Mouse (Mus musculus) limb, embryonic 12.5 days (tissue): ENCODE data around the gene Olfr711. TPM values are rescaled to one million over a fixed set of nuclear protein-coding genes. Genes with fewer than 3 reads are reported as not detected.
"Not testable (repeated sequence)": the region's sequence is repeated elsewhere in the genome, so short reads cannot be mapped to it uniquely, and the experiment has no call there.

Source experiments
- ATAC-seq: fragments of 200-750 bp; cut with Nextera tagmentation; 2 replicates; pipeline ENCODE4 v1.8.0; 2017; ENCODE audit warnings: low read depth, moderate TSS enrichment; ENCODE audit not compliant: insufficient number of reproducible peaks, insufficient read depth, low FRiP score, low TSS enrichment
- H3K27ac ChIP-seq: fragments of 300-500 bp; sonication (generic); 2 replicates; pipeline ENCODE4 v1.5.1; 2016; ENCODE audit warnings: mild to moderate bottlenecking, moderate library complexity
- H3K27me3 ChIP-seq: fragments of 300-500 bp; sonication (generic); 2 replicates; pipeline ENCODE4 v1.6.1; 2016; ENCODE audit warnings: mild to moderate bottlenecking, moderate library complexity
- H3K36me3 ChIP-seq: fragments of 300-500 bp; sonication (generic); 2 replicates; pipeline ENCODE4 v1.6.1; 2016; ENCODE audit warnings: mild to moderate bottlenecking, moderate library complexity
- H3K4me1 ChIP-seq: fragments of 300-500 bp; sonication (generic); replicated peaks from 2 replicates; pipeline ENCODE4 v1.6.1; 2016
- H3K4me2 ChIP-seq: fragments of 300-500 bp; sonication (generic); 2 replicates; pipeline ENCODE4 v1.6.1; 2016; ENCODE audit warnings: mild to moderate bottlenecking, moderate library complexity
- H3K4me3 ChIP-seq: fragments of 300-500 bp; sonication (generic); replicated peaks from 2 replicates; pipeline ENCODE4 v1.5.1; 2016; ENCODE audit warnings: mild to moderate bottlenecking
- H3K9ac ChIP-seq: fragments of 300-500 bp; sonication (generic); replicated peaks from 2 replicates; pipeline ENCODE4 v1.6.1; 2016; ENCODE audit warnings: mild to moderate bottlenecking, moderate library complexity
- H3K9me3 ChIP-seq: fragments of 300-500 bp; sonication (generic); 2 replicates; pipeline ENCODE4 v1.6.1; 2016; ENCODE audit warnings: mild to moderate bottlenecking, moderate library complexity
- WGBS: fragments of 180-500 bp; shearing (Covaris S2); methylation state at CpG from one replicate; pipeline ENCODE4 v1.1.7; 2016; 5-methylcytosine and 5-hydroxymethylcytosine counted together
- polyA plus RNA-seq: library from polyadenylated mRNA; unstranded; fragments of >200 nt; fragmentation: Nextera tagmentation; extraction: Ambion mirVana; gene quantifications from 2 replicates; pipeline ENCODE4 v1.2.1, GENCODE M21; 2016

The Olfr711 gene
- polyA plus RNA-seq, result not detected in 2 replicates

DNA sequence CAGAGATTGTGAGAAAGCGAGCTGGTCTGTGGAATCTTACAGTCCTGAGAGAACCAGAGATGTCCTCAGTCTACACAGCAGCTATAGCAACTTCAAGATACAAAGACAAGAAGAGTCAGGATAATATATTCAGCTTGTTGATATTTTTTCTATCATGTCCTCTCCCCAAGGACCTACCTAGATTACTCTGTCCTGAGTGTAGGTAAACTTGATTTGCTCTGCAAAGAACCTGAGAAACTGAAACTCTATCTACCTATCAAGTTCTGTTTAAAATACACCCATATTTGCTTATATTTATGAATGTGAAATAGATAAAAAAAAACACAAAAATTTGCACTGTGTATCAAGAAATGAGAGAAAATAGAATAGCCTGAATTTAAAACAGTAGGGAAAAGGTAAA, at the start of gene Olfr711:
Gene Olfr711, minus strand, starts transcription at position 101 of the 400 bp plus-strand sequence.
- Histone ChIP-seq H3K4me1 (no peaks in the 10 kb centered on the region), H3K36me3 (no peaks in the 10 kb centered on the region), H3K4me2 (no peak within 1 kb of the TSS), H3K27me3 (no peaks in the 10 kb centered on the region), H3K9ac (no peak within 1 kb of the TSS), H3K27ac (no peak within 1 kb of the TSS), H3K9me3 (no peaks in the 10 kb centered on the region), H3K4me3 (no peak within 1 kb of the TSS)
- 55% methylated on average over 1 of the region's 1 CpGs for WGBS
- ATAC-seq, result no peak

DNA sequence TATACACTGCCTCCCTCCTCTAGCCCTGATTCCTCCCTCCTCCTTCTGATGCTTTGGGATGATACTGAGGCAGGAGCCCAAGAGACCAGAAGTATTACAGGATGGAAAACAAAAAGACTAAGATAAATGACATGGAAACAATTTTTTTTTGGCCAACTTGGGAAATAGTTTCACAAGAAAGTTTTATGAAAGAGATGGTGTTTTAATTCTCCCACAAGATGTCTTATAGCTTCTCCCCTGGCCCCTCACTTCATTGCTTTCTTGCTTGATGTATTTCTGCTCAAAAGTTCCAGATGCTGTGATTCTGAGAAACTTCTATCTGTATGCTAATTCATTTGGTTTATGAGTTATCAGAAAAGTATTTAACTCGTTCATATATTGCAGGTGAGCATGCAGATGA, 30.7 kb upstream of the Olfr711 start, which contains the start of gene Olfr2:
Gene Olfr2, minus strand, starts transcription at position 101 of the 400 bp plus-strand sequence.
- Histone ChIP-seq H3K27me3 (no peaks in the 10 kb centered on the region), H3K4me2 (no peak within 1 kb of the TSS), H3K4me1 (no peaks in the 10 kb centered on the region), H3K4me3 (no peak within 1 kb of the TSS), H3K36me3 (no peaks in the 10 kb centered on the region), H3K9me3 (no peaks in the 10 kb centered on the region), H3K27ac (no peak within 1 kb of the TSS), H3K9ac (no peak within 1 kb of the TSS)
- 55% methylated on average over 1 of the region's 1 CpGs for WGBS
- no peak for ATAC-seq

DNA sequence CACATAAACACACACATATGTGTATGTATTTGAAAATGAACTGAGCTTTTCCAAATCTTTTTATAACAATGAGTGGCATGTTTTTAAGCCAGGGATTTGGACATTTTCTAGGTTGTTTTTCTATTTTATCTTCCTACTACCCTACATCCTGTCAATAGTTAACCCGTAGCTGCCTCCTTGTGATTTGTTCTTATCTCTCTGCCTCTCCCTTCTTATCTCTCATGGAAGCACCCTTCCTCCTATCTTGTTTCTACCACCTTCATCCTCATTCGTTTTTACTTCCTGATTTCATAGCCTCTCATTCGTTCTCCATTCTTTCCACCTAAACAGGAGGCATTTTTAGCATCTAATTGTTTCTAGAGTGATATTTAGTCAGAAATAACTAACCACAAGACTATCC, 28.9 kb upstream of the Olfr711 start:
- H3K27ac ChIP-seq, result no peak overlapping the region
- no peak for ATAC-seq
- H3K4me3 ChIP-seq, result no peak overlapping the region
- no peaks in the 10 kb centered on the region for H3K9me3 ChIP-seq
- no peaks in the 10 kb centered on the region for H3K4me1 ChIP-seq
- no peak overlapping the region for H3K4me2 ChIP-seq
- H3K36me3 ChIP-seq, result no peaks in the 10 kb centered on the region
- no peak overlapping the region for H3K9ac ChIP-seq
- H3K27me3 ChIP-seq, result no peaks in the 10 kb centered on the region
- 72% methylated on average over 3 of the region's 3 CpGs for WGBS

DNA sequence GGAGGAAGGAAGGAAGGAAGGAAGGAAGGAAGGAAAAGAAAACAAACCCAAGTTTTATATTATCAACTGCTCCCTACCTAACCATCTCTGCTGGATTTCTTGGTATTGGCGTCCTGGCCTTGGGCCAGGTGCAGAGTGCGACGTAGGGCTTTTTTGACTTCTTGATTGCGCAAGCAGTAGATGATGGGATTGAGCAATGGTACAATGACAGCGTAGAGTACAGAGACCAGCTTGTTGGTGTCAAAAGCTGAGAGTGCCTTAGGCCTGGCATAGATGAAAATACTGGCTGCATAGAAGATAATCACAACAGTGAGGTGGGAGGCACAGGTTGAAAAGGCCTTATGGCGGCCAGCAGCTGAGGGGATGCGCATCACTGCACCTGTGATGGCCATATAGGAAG, 25.5 kb upstream of the Olfr711 start:
- no peaks in the 10 kb centered on the region for H3K36me3 ChIP-seq
- H3K27me3 ChIP-seq, result no peaks in the 10 kb centered on the region
- WGBS, result 85% methylated on average over 7 of the region's 7 CpGs
- H3K4me1 ChIP-seq, result no peaks in the 10 kb centered on the region
- H3K4me2 ChIP-seq, result no peak overlapping the region
- ATAC-seq, result no peak
- H3K27ac ChIP-seq, result no peak overlapping the region
- no peaks in the 10 kb centered on the region for H3K9me3 ChIP-seq
- H3K4me3 ChIP-seq, result no peak overlapping the region
- H3K9ac ChIP-seq, result no peak overlapping the region

DNA sequence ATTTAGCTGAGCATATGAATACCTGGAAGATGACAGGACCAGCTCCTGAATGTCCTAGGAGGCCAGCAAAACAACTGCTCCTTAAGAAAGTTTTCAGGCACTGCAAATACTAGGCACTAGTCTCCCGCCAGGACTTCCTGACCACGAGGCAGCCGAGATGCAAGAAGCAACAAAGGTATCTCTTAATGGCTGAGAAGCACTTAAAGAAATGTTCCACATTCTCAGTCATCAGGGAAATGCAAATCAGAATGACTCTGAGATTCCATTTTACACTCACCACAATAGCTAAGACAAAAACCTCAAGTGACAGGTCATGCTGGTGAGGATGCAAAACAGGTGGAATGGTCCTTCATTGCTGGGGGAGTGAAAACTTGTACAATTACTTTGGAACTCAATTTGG, 10.0 kb upstream of the Olfr711 start:
- Histone ChIP-seq H3K27ac (no peak overlapping the region), H3K9ac (no peak overlapping the region), H3K4me3 (no peak overlapping the region), H3K36me3 (no peaks in the 10 kb centered on the region), H3K9me3 (no peaks in the 10 kb centered on the region), H3K4me2 (no peak overlapping the region), H3K27me3 (no peaks in the 10 kb centered on the region), H3K4me1 (no peaks in the 10 kb centered on the region)
- WGBS, result 93% methylated on average over 3 of the region's 3 CpGs
- no peak for ATAC-seq

DNA sequence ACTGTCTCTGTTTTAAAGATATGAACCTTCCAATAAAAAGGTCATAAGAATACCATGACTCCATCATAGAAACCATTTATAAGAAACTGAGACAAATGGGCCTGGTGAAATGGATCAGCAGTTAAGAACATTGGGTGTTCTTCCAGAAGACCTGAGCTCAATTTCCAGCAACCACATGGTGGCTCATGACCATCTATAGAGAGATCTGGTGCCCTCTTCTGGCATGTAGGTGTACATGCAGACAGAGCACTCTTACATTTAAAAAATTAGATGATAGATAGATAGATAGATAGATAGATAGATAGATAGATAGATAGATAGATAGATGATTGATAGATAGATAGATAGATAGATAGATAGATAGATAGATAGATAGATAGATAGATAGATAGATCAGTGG, 7.8 kb downstream of the Olfr711 start:
- not testable (repeated sequence) for H3K36me3 ChIP-seq, H3K27ac ChIP-seq, ATAC-seq, H3K9ac ChIP-seq, H3K4me3 ChIP-seq, H3K9me3 ChIP-seq, H3K4me1 ChIP-seq, H3K27me3 ChIP-seq, H3K4me2 ChIP-seq

DNA sequence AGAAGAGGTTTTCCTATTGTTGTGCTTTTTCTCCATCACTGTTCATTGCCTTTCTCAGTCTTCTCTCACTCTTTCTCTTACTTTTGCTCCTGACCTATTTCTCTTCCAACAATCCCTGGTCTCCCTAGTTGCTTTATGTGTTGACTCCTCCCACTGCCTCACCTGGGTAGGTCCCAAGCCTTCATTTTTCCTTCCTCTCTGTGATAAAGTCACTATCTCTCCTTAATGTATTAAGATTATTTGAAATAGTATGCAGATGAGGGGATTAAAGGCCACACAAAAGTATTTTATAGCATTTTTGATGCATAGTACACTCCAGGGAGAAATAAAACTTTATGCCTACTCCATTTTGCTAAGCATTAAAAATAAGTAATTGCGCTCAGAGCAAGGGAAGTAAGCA, 11.4 kb downstream of the Olfr711 start, which contains the start of gene Olfr6:
Gene Olfr6, minus strand, starts transcription at position 101 of the 400 bp plus-strand sequence.
- no peak for ATAC-seq
- Histone ChIP-seq H3K27ac (no peak within 1 kb of the TSS), H3K27me3 (no peaks in the 10 kb centered on the region), H3K4me1 (no peaks in the 10 kb centered on the region), H3K4me2 (no peak within 1 kb of the TSS), H3K9me3 (no peaks in the 10 kb centered on the region), H3K9ac (no peak within 1 kb of the TSS), H3K4me3 (no peak within 1 kb of the TSS), H3K36me3 (no peaks in the 10 kb centered on the region)
- WGBS, result 93% methylated on average over 1 of the region's 1 CpGs

DNA sequence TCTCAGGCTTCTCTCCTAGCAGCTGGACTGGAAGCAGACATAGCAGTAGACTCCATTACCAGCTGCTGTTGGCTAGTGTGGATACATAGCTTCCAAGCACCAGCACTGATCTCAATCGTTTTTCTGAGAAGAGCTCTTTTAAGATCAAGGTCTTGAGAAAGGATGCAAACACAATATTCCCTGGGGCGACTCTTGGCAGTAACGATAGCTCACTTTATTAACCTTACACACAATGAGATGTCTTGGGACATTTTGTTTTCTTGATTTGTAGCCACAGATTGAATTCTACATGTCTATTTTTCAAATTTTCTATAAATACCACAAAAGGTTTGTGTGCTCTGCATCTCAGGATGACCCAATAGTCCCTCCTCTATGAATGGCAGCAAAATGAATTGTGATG, 27.0 kb downstream of the Olfr711 start, which contains the start of gene Olfr710:
Gene Olfr710, minus strand, starts transcription at position 101 of the 400 bp plus-strand sequence.
- ATAC-seq, result no peak
- H3K27me3 ChIP-seq, result no peaks in the 10 kb centered on the region
- no peak within 1 kb of the TSS for H3K9ac ChIP-seq
- no peak within 1 kb of the TSS for H3K4me2 ChIP-seq
- WGBS, result 77% methylated on average over 3 of the region's 3 CpGs
- H3K36me3 ChIP-seq, result no peaks in the 10 kb centered on the region
- no peak within 1 kb of the TSS for H3K4me3 ChIP-seq
- H3K4me1 ChIP-seq, result no peaks in the 10 kb centered on the region
- no peaks in the 10 kb centered on the region for H3K9me3 ChIP-seq
- H3K27ac ChIP-seq, result no peak within 1 kb of the TSS

DNA sequence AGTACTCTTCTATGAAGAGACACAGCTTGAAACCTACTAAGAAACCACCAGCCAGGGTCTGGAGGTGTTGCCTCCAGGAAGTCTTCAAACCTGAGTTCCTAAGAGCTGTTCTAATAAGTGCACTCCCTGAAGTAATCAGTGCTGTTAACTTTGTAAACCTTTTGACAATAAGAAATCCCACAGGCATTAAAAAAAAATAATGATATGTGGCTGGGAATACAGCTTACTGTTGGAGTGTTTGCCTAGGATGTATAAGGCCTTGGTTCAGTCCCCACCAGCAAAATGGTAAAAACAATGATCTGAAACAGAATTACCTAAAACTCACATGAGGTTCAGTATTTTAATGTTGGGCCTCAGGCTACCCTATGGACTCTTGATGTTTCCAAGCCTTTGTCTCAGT, 43.1 kb downstream of the Olfr711 start, which contains the start of gene Olfr709-ps1:
Gene Olfr709-ps1, minus strand, starts transcription at position 101 of the 400 bp plus-strand sequence.
- Histone ChIP-seq H3K27me3 (no peaks in the 10 kb centered on the region), H3K36me3 (no peaks in the 10 kb centered on the region), H3K9ac (no peak within 1 kb of the TSS), H3K27ac (no peak within 1 kb of the TSS), H3K4me2 (no peak within 1 kb of the TSS), H3K4me1 (no peaks in the 10 kb centered on the region), H3K4me3 (no peak within 1 kb of the TSS), H3K9me3 (no peaks in the 10 kb centered on the region)
- no peak for ATAC-seq

DNA sequence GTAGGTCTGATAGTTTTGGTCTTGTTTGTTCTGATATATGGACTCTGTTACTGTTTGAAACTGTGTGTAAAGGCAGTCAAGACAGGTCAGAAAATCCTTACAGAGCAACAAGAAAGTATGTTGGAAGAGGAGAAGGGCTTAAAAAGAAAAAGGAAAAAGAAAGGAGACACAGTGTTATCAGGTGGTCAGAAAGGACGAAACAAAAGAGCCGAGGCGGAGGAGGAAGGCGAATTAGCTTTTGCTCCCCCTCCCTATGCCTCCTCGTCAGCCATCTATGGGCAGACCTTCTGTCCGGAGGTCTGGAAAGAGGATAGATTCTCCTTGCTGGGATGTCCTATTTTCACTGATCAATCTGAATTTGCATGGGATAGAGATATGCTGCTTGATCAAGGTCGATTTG, 54.3 kb downstream of the Olfr711 start:
- not testable (repeated sequence) for H3K4me1 ChIP-seq, H3K4me2 ChIP-seq, H3K9ac ChIP-seq, H3K4me3 ChIP-seq, H3K9me3 ChIP-seq, H3K36me3 ChIP-seq, H3K27ac ChIP-seq, H3K27me3 ChIP-seq, ATAC-seq
- 89% methylated on average over 7 of the region's 7 CpGs for WGBS
